Mouse (Mus musculus) spleen, adult 2 months (tissue): Measurements from ENCODE around the gene Mkrn2os.

Experiments used
- CTCF ChIP-seq: fragments of 200-500 bp; IDR thresholded peaks from 2 replicates; pipeline ENCODE4 v1.5.1; 2011; ENCODE audit warnings: mild to moderate bottlenecking, inconsistent platforms; ENCODE audit not compliant: insufficient read depth, insufficient read length, insufficient replicate concordance; ENCODE audit errors: extremely low read depth
- POLR2A ChIP-seq: fragments of 200-500 bp; IDR thresholded peaks from 2 replicates; pipeline ENCODE4 v1.6.1; 2011; ENCODE audit warnings: low read depth, low read length, inconsistent platforms

DNA sequence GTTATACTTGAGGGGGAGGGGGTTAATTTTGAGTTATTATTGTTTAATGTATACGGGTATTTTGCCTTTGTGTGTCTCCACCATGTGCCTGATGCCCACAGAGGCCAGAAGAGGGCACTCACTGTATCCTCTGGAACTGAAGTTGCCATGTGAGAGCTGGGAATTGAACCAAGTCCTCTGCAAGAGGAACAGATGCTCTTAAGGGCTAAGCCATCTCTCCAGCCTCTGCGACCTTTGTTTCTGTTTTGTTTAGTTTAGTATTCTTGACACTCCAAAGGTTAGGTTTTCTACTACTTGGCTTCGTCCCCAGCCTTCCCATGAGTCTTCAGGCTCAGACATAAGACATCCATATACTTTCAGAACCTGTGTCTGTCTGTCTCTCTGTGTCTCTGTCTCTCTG, 8.2 kb downstream of the Mkrn2os start:
- TF ChIP-seq CTCF (no peak), POLR2A (no peak)
